Mouse (Mus musculus) limb, embryonic 13.5 days (tissue): ENCODE data around the gene Pigr. TPM values are rescaled to one million over a fixed set of nuclear protein-coding genes. Genes with fewer than 3 reads are reported as not detected.

Source experiments
- ATAC-seq: fragments of 200-750 bp; cut with Nextera tagmentation; 2 replicates; pipeline ENCODE4 v1.8.0; 2017; ENCODE audit warnings: low read depth, moderate number of reproducible peaks, moderate TSS enrichment; ENCODE audit not compliant: low FRiP score
- H3K27ac ChIP-seq: fragments of 300-500 bp; sonication (generic); 2 replicates; pipeline ENCODE4 v1.5.1; 2015; ENCODE audit warnings: inconsistent platforms, mild to moderate bottlenecking, moderate library complexity
- H3K27me3 ChIP-seq: fragments of 300-500 bp; sonication (generic); 2 replicates; pipeline ENCODE4 v1.6.1; 2015; ENCODE audit warnings: mild to moderate bottlenecking, inconsistent platforms
- H3K36me3 ChIP-seq: fragments of 300-500 bp; sonication (generic); 2 replicates; pipeline ENCODE4 v1.6.1; 2015; ENCODE audit warnings: inconsistent platforms, mild to moderate bottlenecking, moderate library complexity
- H3K4me1 ChIP-seq: fragments of 300-500 bp; sonication (generic); 2 replicates; pipeline ENCODE4 v1.6.1; 2015; ENCODE audit warnings: inconsistent platforms
- H3K4me2 ChIP-seq: fragments of 300-500 bp; sonication (generic); replicated peaks from 2 replicates; pipeline ENCODE4 v1.6.1; 2015; ENCODE audit warnings: inconsistent platforms, mild to moderate bottlenecking, moderate library complexity
- H3K4me3 ChIP-seq: fragments of 300-500 bp; sonication (generic); 2 replicates; pipeline ENCODE4 v1.5.1; 2015; ENCODE audit warnings: moderate library complexity, mild to moderate bottlenecking, inconsistent platforms
- H3K9ac ChIP-seq: fragments of 300-500 bp; sonication (generic); 2 replicates; pipeline ENCODE4 v1.6.1; 2015; ENCODE audit warnings: mild to moderate bottlenecking, inconsistent platforms
- H3K9me3 ChIP-seq: fragments of 300-500 bp; sonication (generic); 2 replicates; pipeline ENCODE4 v1.6.1; 2016; ENCODE audit warnings: inconsistent platforms
- WGBS: fragments of 180-500 bp; shearing (Covaris S2); methylation state at CpG from one replicate; pipeline ENCODE4 v1.1.7; 2015; 5-methylcytosine and 5-hydroxymethylcytosine counted together
- polyA plus RNA-seq: library from polyadenylated mRNA; unstranded; fragments of >200 nt; fragmentation: Nextera tagmentation; extraction: Ambion mirVana; gene quantifications from 2 replicates; pipeline ENCODE4 v1.2.1, GENCODE M21; 2015

The Pigr gene
- polyA plus RNA-seq, 1 experiment from 2014 or later = not detected

- H3K9ac ChIP-seq = no peak overlapping the region
- H3K36me3 ChIP-seq = no peaks in the 10 kb centered on the region
- ATAC-seq = no peak
- no peak overlapping the region for H3K4me2 ChIP-seq
- H3K4me1 ChIP-seq = no peaks in the 10 kb centered on the region
- H3K27me3 ChIP-seq = no peaks in the 10 kb centered on the region
- 34% methylated on average over 6 of the region's 6 CpGs for WGBS
- no peak overlapping the region for H3K27ac ChIP-seq
- no peak overlapping the region for H3K4me3 ChIP-seq
- no peaks in the 10 kb centered on the region for H3K9me3 ChIP-seq
Measured at GRCm38 (mm10) chr1:130802976-130803375, 23.5 kb upstream of the Pigr start.

GRCm38 (mm10) chr1:130804279-130804678 is 22.2 kb upstream of the Pigr start:
- no peaks in the 10 kb centered on the region for H3K4me1 ChIP-seq
- no peaks in the 10 kb centered on the region for H3K27me3 ChIP-seq
- ATAC-seq = no peak
- no peak overlapping the region for H3K4me3 ChIP-seq
- no peaks in the 10 kb centered on the region for H3K9me3 ChIP-seq
- no peaks in the 10 kb centered on the region for H3K36me3 ChIP-seq
- H3K27ac ChIP-seq = no peak overlapping the region
- 55% methylated on average over 6 of the region's 6 CpGs for WGBS
- no peak overlapping the region for H3K9ac ChIP-seq
- no peak overlapping the region for H3K4me2 ChIP-seq

GRCm38 (mm10) chr1:130810906-130811305 is 15.6 kb upstream of the Pigr start:
- no peak overlapping the region for H3K9ac ChIP-seq
- H3K4me2 ChIP-seq = no peak overlapping the region
- H3K36me3 ChIP-seq = no peaks in the 10 kb centered on the region
- 89% methylated on average over 3 of the region's 3 CpGs for WGBS
- no peak for ATAC-seq
- no peaks in the 10 kb centered on the region for H3K9me3 ChIP-seq
- H3K27me3 ChIP-seq = no peaks in the 10 kb centered on the region
- H3K4me1 ChIP-seq = no peaks in the 10 kb centered on the region
- H3K4me3 ChIP-seq = no peak overlapping the region
- no peak overlapping the region for H3K27ac ChIP-seq

DNA sequence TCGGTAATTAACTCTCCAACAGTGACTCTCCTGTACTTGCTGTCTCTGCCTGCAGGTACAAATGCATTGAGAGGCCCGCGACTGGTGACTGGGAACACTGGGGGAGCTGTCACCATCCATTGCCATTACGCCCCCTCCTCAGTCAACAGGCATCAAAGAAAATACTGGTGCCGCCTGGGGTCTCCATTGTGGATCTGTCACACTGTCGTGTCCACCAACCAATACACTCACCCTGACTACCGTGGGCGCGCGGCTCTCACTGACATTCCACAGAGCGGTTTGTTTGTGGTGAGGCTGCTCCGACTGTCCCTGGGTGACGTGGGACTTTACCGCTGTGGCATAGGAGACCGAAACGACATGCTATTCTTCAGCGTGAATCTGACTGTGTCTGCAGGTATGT is 15.2 kb upstream of the Pigr start:
- Histone ChIP-seq H3K4me3 (no peak overlapping the region), H3K9ac (no peak overlapping the region), H3K36me3 (no peaks in the 10 kb centered on the region), H3K4me1 (no peaks in the 10 kb centered on the region), H3K27ac (no peak overlapping the region), H3K4me2 (no peak overlapping the region), H3K9me3 (no peaks in the 10 kb centered on the region), H3K27me3 (no peaks in the 10 kb centered on the region)
- 76% methylated on average over 17 of the region's 17 CpGs for WGBS
- no peak for ATAC-seq

DNA sequence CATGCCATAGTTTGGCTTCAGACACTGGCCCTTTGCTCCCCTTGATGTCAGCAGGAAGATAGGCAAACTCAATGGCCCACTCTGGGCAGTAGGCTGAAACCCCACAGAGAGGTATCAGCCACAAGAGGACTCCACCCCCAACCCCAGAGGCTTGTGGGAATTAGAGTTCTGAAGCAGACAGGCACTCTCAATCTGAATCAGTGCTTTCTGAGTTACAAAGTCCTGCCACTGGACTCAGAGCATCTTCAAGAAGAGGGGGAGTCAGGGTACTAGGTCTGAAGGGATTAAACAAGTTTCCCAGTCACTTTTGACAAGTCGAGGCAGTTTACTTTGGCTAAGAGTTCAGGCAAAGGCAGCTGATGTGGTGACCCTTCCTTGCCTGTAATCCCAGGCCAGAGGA is 6.7 kb upstream of the Pigr start:
- H3K27me3 ChIP-seq = no peaks in the 10 kb centered on the region
- H3K9ac ChIP-seq = no peak overlapping the region
- H3K36me3 ChIP-seq = no peaks in the 10 kb centered on the region
- H3K4me1 ChIP-seq = no peaks in the 10 kb centered on the region
- H3K4me3 ChIP-seq = no peak overlapping the region
- H3K27ac ChIP-seq = no peak overlapping the region
- ATAC-seq = no peak
- 79% methylated on average over 1 of the region's 1 CpGs for WGBS
- H3K4me2 ChIP-seq = no peak overlapping the region
- no peaks in the 10 kb centered on the region for H3K9me3 ChIP-seq

DNA sequence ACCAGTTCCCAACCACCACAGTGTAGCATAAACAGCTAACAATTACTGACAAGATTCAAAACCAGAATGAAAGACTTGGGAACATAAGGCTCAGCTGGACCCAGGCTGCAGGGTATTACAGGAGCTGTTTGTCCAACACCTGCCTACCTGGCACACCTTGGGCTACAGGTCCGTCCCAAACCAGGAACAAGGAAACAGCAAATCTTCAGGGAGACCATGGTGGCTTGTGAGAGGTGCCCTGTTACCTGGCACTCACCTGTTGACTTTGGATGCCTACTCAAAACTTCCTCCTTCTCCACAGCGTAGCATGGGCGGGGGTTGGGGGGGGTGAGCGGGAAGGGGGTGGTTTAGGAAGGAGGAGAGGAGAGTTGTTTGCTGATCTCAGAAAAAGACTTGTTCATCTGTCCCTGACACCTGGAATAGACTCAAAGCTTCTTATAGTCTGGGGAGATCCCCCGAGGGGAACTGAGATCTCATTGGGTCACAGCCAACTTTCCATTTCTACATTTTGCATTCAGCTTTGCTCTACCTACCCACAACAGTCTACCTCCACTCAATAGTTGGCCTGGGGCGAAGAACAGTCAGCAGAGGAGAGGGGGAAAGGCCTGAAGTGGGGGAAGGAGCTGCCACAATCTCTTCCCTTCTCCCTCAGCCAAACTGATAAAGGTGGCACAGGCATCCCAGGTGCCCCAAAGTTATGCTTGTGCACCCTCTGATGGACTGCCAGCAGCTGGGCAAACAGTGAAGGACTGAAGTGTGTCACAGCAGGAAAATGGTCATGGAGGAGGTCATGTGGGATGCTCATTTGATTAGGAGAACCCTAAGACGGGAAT is 6.0 kb upstream of the Pigr start:
- WGBS = 79% methylated on average over 7 of the region's 7 CpGs
- ATAC-seq = no peak
- no peak overlapping the region for H3K27ac ChIP-seq

GRCm38 (mm10) chr1:130821149-130821471 is 5.4 kb upstream of the Pigr start:
- no peak overlapping the region for H3K27ac ChIP-seq
- H3K27me3 ChIP-seq = no peaks in the 10 kb centered on the region
- WGBS = 74% methylated on average over 2 of the region's 2 CpGs
- no peaks in the 10 kb centered on the region for H3K36me3 ChIP-seq
- no peak overlapping the region for H3K4me2 ChIP-seq
- no peaks in the 10 kb centered on the region for H3K9me3 ChIP-seq
- ATAC-seq = no peak
- no peaks in the 10 kb centered on the region for H3K4me1 ChIP-seq
- H3K9ac ChIP-seq = no peak overlapping the region
- H3K4me3 ChIP-seq = no peak overlapping the region

More for the DNA sequence above, 6.0 kb upstream of the Pigr start:
- no peak overlapping the region for H3K4me2 ChIP-seq
- H3K9ac ChIP-seq = no peak overlapping the region
- no peaks in the 10 kb centered on the region for H3K9me3 ChIP-seq
- no peak overlapping the region for H3K4me3 ChIP-seq
- H3K36me3 ChIP-seq = no peaks in the 10 kb centered on the region
- no peaks in the 10 kb centered on the region for H3K4me1 ChIP-seq
- no peaks in the 10 kb centered on the region for H3K27me3 ChIP-seq

- no peaks in the 10 kb centered on the region for H3K4me1 ChIP-seq
- H3K9ac ChIP-seq = no peak overlapping the region
- no peak overlapping the region for H3K27ac ChIP-seq
- H3K27me3 ChIP-seq = no peaks in the 10 kb centered on the region
- H3K36me3 ChIP-seq = no peaks in the 10 kb centered on the region
- no peaks in the 10 kb centered on the region for H3K9me3 ChIP-seq
- ATAC-seq = no peak
- WGBS = 70% methylated on average over 9 of the region's 9 CpGs
- H3K4me3 ChIP-seq = no peak overlapping the region
- no peak overlapping the region for H3K4me2 ChIP-seq
Measured at GRCm38 (mm10) chr1:130821911-130822625, 4.4 kb upstream of the Pigr start.

DNA sequence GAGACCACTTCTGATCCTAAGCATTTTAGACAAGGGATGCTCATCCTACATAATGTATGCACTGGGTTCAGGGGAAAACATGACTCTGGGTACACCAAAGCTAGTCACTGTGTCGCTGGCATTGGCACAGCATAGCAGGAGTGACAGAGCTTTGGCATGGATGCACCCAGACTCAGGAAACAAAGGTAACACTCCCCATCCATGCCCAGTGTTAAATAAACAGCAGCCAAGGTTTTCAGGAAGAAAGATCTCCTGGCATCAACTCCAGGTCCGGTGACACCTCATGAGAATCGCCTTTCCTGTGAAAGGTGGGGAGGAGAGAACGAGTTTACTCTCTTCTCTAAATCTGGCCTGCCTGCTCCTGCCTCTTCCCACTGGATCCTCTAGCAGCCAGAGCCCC is 2.2 kb downstream of the Pigr start:
- no peaks in the 10 kb centered on the region for H3K36me3 ChIP-seq
- H3K4me3 ChIP-seq = no peak overlapping the region
- H3K27me3 ChIP-seq = no peaks in the 10 kb centered on the region
- no peak overlapping the region for H3K27ac ChIP-seq
- no peak overlapping the region for H3K9ac ChIP-seq
- no peaks in the 10 kb centered on the region for H3K4me1 ChIP-seq
- WGBS = 81% methylated on average over 4 of the region's 4 CpGs
- ATAC-seq = no peak
- H3K4me2 ChIP-seq = no peak overlapping the region
- no peaks in the 10 kb centered on the region for H3K9me3 ChIP-seq

GRCm38 (mm10) chr1:130829906-130830830 is 3.7 kb downstream of the Pigr start:
- Histone ChIP-seq H3K4me3 (no peak overlapping the region), H3K9ac (no peak overlapping the region), H3K4me2 (no peak overlapping the region), H3K27me3 (no peaks in the 10 kb centered on the region), H3K4me1 (no peaks in the 10 kb centered on the region), H3K36me3 (no peaks in the 10 kb centered on the region), H3K9me3 (no peaks in the 10 kb centered on the region), H3K27ac (no peak overlapping the region)
- WGBS = 78% methylated on average over 8 of the region's 8 CpGs
- no peak for ATAC-seq

GRCm38 (mm10) chr1:130832230-130833149 is 6.0 kb downstream of the Pigr start:
- 58% methylated on average over 5 of the region's 5 CpGs for WGBS

More at GRCm38 (mm10) chr1:130832230-130833149, 6.0 kb downstream of the Pigr start:
- Histone ChIP-seq H3K9me3 (no peaks in the 10 kb centered on the region), H3K27me3 (no peaks in the 10 kb centered on the region), H3K4me1 (no peaks in the 10 kb centered on the region), H3K4me3 (no peak overlapping the region), H3K4me2 (no peak overlapping the region), H3K9ac (no peak overlapping the region), H3K27ac (no peak overlapping the region), H3K36me3 (no peaks in the 10 kb centered on the region)
- no peak for ATAC-seq
